Mouse (Mus musculus): ENCODE results near the gene Slco1c1. TPM values are rescaled to one million over a fixed set of nuclear protein-coding genes. Genes with fewer than 3 reads are reported as not detected.

Gene Slco1c1
- under 1 TPM; 0.08 to 0.11 TPM for total RNA-seq (2021)
- long read RNA-seq, experiment 1 = 0 reads
- long read RNA-seq, experiment 2 = 0 reads

DNA sequence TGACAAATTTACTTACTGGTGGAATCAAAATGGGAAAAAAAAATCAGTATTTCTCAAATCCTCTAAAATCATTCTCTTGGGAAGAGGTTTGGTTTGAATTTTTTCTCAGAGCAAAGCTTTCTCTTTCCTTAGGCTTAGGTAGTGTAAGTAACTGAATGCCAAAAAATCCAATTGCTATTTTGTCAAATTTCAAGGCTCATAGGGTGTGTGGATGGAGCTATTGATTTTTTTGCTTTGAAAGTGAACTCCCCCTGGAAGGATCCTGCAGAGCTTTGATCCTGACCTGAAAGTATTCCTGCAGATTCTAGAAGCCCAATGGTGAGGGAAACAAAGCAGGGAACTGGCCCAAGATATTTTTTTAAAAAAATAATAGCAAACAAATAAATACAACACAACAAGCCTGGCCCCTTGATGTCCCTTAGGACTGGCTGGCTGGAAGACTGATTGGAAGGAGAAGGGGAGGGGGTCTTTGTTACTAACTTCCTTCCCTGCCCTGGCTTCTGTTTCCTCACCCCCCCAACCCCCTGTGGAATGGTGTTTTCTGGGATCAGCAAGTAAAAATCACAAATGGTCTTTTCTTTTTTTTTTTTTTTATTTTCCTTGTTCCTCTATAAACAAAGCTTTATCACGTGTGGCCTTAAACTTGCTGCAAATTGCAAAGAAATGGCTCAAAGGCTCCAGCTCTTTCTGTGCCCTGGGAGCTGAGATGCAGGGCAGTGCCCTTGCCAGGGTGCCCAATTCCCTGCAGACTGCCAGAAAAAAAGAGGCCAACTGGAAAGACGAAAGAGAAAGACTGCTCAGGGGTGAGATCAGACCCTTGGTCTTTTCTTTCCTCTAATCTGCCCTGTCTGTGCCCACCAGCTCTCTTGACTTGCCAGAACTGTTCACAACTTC is at the start of gene Slco1c1:
Gene Slco1c1, plus strand, starts transcription at position 622 of the 894 bp plus-strand sequence.
- DNase-seq = no peak
- intact Hi-C loops (cut with DNase I; ENCODE audit: low total_unique reads) = no loop called here

GRCm38 (mm10) chr6:141474696-141475095 is 49.5 kb upstream of the Slco1c1 start:
- intact Hi-C loops (cut with DNase I; ENCODE audit: low total_unique reads) = no loop called here
- DNase-seq = peak; percentile 38

DNA sequence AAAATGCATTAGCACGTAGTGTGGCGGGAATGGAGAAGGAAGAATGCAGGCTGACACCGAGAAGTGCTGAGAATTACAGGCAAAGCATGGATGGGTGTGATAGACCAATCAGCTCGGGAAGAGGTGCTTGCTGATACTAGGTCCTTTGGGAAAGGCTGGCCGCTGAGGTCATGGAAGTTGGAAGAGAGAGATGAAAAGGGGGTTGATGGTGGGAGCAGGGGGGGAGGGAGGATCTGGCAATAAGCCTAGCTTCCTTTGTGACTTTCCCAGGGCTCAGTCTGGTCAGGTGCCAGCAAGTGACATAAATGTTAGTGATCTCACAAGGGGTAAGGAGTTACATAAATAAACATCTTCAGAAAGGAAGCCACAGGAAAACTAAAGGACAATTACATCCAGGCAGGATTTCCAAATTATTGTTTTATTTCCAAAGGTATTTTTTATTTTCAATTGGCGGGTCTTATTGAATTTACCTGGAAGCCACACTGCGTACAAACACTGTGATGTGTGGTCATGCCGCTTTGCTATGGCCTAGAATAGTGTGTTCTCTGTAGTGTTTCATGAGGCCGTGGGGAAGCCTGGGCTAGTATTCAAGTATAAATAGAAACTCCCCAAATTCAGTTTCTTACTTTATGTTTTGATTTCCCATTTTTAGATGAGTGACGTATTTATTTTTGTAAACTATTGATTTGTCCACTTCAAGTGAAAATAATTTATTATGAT is 38.7 kb upstream of the Slco1c1 start:
- peak; percentile 26 for DNase-seq
- intact Hi-C loops (cut with DNase I; ENCODE audit: low total_unique reads) = no loop called here

DNA sequence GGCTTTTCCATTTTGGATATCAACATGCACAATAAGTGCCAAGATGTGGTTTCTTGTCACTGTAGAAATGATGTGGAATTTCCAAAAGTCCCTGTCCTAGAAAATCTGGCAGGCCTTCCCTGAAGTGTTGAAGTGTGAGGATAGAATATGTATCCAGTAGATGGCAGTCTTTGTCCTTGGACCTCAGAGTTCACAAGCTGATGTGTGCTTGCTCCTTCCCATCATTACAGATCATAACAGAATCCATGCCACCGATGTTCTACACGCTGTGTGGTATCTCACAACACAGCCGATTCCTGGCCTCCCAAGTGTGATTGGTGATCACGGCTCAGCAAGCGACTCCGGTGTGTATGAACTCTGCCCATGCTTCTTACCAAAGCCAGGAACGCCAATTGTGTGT is 36.9 kb upstream of the Slco1c1 start:
- DNase-seq = no peak
- intact Hi-C loops (cut with DNase I; ENCODE audit: low total_unique reads) = no loop called here

GRCm38 (mm10) chr6:141488619-141489018 is 35.5 kb upstream of the Slco1c1 start:
- intact Hi-C loops (cut with DNase I; ENCODE audit: low total_unique reads) = no loop called here
- DNase-seq = peak; percentile 31

DNA sequence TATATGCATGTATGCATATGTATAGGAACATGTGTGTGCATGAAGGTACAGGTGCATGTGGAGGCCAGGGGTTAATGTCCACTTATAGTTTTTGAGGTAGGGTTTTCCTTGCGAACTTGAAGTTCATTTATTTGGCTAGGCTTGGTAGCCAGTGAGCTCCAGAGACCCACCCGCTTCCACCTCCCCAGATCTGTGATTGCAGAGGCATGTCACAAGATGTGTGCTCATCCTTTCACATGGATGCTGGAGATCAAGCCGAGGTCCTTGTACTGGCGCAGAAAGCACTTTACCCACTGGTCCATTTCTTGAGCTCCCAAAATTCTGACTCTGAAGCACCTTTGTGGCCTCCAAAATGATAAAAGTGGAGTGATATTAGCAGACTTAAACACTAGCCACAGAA is 29.3 kb upstream of the Slco1c1 start:
- no peak for DNase-seq
- intact Hi-C loops (cut with DNase I; ENCODE audit: low total_unique reads) = no loop called here

DNA sequence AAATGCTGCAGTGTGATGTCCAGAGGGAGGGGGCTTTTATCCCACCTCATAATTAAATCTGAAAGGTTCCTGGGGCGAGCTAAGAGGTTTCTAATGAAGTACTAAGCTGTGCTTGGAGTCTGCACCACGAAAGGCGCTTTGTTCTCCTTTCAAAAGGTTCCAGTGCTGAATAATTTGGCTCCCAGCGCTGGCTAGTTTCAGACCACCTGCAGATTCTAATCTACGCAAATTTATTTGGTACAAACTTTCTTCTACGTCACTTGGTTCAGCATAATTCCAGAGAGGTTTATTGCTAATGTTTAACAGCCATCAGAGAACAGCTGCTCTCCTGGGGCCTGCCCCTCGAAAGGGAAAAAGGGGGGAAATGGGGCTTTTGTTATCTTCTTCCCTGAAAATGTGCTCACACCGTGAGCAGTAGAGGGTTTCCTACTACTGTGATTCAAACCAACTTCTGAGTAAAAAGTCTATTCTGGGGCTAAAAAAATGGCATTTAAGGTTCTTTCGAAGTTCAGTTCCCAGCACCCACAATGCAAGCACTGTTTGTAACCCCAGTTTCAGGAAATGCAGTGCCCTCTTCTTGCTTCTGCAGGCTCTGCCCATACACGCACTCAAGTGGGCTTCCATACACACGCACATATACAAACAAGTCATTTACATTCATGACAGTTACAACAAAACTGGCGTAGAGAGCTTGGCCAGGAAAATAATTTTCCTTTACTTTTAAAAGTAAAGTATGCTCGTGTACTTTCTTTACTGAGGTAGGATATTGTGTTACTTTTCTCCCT is 28.3 kb upstream of the Slco1c1 start:
- DNase-seq = no peak
- intact Hi-C loops (cut with DNase I; ENCODE audit: low total_unique reads) = no loop called here

- DNase-seq = no peak
- intact Hi-C loops (cut with DNase I; ENCODE audit: low total_unique reads) = no loop called here
Observed at GRCm38 (mm10) chr6:141499511-141499910, 24.7 kb upstream of the Slco1c1 start.

GRCm38 (mm10) chr6:141501171-141501570 is 23.0 kb upstream of the Slco1c1 start:
- DNase-seq = no peak
- intact Hi-C loops (cut with DNase I; ENCODE audit: low total_unique reads) = no loop called here

GRCm38 (mm10) chr6:141522541-141522940 is 1.6 kb upstream of the Slco1c1 start:
- intact Hi-C loops (cut with DNase I; ENCODE audit: low total_unique reads) = no loop called here

DNA sequence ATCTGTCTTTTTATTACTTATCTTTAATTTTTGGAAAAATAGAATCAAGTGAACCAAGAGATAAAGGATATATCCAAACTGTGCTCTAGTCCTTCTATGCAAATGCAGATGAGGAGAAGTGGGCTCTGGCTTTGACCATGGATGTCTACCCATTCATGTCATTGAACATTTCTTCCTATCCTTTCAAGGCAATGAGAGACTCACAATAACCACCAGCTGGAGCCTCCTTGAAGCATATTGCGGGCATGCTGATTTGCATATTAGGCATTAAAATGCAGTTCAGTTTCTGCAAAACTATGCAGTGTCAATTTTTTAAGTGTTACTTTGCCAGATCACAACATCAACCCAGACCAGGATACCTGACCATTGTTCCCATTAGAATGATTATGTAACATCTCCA is 1.6 kb downstream of the Slco1c1 start:
- intact Hi-C loops (cut with DNase I; ENCODE audit: low total_unique reads) = no loop called here
- DNase-seq = no peak

More at GRCm38 (mm10) chr6:141522541-141522940, 1.6 kb upstream of the Slco1c1 start:
- DNase-seq = no peak

DNA sequence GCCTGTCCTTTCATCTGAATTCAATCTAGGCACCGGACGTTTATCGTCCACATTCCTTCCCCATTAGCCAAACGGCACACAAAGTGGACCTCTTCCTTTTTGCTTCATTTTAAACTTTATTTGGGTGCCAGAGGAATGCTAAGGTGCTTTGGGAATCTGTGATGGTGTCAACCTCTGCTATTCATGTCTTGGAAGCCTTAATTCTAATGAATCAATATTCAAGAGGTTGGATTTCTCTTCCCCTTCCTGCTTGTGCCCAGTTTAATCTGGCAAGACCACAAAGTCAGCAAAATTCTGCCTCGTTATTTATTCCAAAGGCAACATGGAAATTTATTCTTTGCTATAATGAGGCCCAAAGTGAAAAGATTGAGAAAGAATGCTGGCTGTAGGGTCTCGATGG is 6.7 kb downstream of the Slco1c1 start:
- no peak for DNase-seq
- intact Hi-C loops (cut with DNase I; ENCODE audit: low total_unique reads) = no loop called here

DNA sequence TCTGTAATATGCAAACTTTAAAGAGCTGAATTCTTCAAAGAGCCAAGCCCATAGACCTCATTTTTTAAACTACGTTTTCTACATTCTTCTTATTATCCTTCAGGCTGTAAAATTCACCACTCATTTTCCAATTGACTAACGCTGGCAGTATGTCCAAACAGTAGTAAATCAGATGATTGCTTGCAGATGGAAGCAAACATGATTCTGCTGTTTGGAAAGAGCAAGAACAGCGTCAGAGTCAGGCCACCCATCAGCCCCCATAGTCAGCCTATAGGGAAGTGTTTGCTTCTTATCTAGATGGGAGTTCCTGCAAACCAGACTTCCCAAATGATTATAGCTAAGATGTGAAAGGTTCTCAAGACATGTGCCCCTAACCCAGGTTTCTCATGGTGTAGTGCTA is 13.1 kb downstream of the Slco1c1 start:
- no peak for DNase-seq

DNA sequence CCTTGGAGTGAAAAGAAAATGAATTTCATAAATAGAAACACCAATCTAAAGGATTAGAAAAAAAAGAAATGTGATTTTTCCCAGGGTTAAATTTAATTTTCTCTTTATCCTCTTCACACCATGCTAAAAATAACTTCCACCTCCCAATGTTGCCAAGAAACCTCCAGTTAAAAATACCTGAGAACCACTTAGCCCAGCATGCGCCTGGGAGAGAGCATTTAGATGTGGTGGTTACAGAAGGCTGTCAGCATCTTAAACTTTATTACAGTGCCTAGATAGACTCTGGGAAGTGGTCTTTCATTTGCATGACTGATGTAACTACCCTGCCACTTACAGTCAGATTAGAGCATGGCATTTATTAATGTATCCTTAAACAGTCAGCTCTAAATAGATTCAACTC is 17.0 kb downstream of the Slco1c1 start:
- DNase-seq = no peak
- intact Hi-C loops (cut with DNase I; ENCODE audit: low total_unique reads) = no loop called here

More for the DNA sequence above, 13.1 kb downstream of the Slco1c1 start:
- intact Hi-C loops (cut with DNase I; ENCODE audit: low total_unique reads) = no loop called here

- no peak for DNase-seq
- intact Hi-C loops (cut with DNase I; ENCODE audit: low total_unique reads) = no loop called here
Observed at GRCm38 (mm10) chr6:141543344-141543743, 19.2 kb downstream of the Slco1c1 start.

GRCm38 (mm10) chr6:141558118-141558517 is 34.0 kb downstream of the Slco1c1 start:
- DNase-seq = no peak
- intact Hi-C loops (cut with DNase I; ENCODE audit: low total_unique reads) = no loop called here

GRCm38 (mm10) chr6:141567366-141567765 is 43.2 kb downstream of the Slco1c1 start:
- DNase-seq = no peak
- intact Hi-C loops (cut with DNase I; ENCODE audit: low total_unique reads) = no loop called here

GRCm38 (mm10) chr6:141567852-141568558 is 43.8 kb downstream of the Slco1c1 start:
- DNase-seq = no peak
- intact Hi-C loops (cut with DNase I; ENCODE audit: low total_unique reads) = no loop called here

DNA sequence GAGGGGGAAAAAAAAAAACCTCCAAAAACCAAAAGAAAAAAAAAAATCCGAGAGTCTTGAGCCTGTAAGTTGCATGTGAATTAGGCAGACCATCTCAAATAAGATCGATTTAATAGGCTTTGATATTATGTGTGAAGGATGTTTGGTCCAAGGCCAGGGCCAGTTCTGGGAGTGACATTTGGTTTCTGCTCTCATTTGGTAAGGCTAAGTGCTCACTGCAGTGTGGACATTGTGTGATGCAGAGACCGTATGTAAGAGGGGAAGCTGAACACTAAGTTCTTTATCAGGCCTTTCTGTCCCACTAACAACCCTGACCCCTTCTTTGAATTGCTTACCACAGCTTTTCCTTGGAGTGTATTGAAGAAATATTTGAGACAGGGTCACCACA is 44.4 kb downstream of the Slco1c1 start:
- intact Hi-C loops (cut with DNase I; ENCODE audit: low total_unique reads) = no loop called here

More for the DNA sequence above, 44.4 kb downstream of the Slco1c1 start:
- no peak for DNase-seq
